Mouse (Mus musculus): ENCODE measurements around the gene Clp1.

The Clp1 gene

GRCm38 (mm10) chr2:84727172-84727858, at the start of gene Clp1:
TSS of gene Clp1 (minus strand) at chr2:84727350.
- DNase-seq = peak; percentile 98

GRCm38 (mm10) chr2:84775665-84776064, 48.5 kb upstream of the Clp1 start:
- DNase-seq = peak; percentile 65

- DNase-seq = peak; percentile 29
These were observed 48.1 kb upstream of the Clp1 start, which contains the start of gene Serping1 for GRCm38 (mm10) chr2:84775241-84775640. TSS of gene Serping1 (minus strand) at chr2:84775444.

- DNase-seq = peak; percentile 94
These were observed 47.6 kb upstream of the Clp1 start for GRCm38 (mm10) chr2:84774751-84775150.

DNA sequence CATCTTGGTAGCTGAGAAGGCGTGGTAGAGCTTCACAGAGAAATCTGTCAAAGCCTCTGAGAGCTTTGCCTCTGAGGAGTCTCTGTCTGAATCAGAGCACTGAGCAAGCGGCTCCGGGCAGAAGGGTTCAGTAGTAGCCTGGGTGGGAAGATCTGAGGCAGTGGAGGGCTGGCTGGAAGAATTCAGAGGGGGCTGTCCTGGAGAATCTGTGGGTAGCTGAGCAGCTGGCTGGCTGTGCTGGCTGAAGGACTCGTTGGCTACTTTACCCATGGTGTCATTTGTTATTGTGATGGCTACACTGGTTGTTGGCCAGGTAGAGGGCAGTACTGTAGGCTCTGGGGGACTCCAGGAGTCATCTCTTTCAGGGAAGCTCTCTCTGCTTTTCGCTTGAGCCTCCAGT, 46.0 kb upstream of the Clp1 start:
- peak; percentile 5 for DNase-seq

- no peak for DNase-seq
These were observed 45.3 kb upstream of the Clp1 start for GRCm38 (mm10) chr2:84772454-84772853.

- DNase-seq = no peak
These were observed 43.4 kb upstream of the Clp1 start for GRCm38 (mm10) chr2:84770501-84770900.

DNA sequence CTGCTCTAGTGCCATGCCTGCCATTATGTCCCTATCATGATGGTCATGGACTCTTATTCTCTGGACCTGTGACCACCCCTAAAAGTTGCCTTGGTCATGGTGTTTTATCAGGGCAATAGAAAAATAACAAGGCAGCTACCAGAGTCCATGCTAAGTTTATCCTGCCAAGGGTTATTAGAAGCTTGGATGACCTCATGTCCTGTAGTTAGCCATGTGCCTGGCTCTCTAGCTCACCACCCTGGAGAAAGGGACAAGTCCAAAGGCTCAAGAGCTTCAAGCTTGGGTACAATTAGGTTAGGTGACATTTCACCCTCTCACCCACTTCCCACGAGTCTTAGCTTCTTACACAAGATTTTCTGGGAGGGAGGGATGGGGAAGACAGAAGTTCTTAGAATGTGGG, 35.7 kb upstream of the Clp1 start:
- DNase-seq = no peak

DNA sequence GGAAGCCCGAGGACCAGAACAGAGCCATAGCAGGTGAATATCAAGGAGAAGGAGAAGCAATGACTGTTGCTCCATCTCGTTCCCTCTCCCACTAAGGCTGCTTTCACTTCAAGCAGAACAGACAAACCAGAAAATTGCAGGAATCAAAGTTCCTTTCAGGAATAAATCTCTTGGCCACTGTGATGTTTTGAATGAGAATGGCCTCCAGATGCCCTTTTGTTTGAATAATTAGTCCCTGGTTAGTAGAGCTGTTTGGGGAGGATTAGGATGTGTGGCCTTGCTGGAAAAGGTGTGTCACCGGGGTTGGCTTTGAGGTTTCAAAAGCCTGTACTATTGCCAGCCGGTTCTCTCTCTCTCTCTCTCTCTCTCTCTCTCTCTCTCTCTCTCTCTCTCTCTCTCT, 35.1 kb upstream of the Clp1 start:
- no peak for DNase-seq

GRCm38 (mm10) chr2:84761840-84762239, 34.7 kb upstream of the Clp1 start:
- DNase-seq = no peak

DNA sequence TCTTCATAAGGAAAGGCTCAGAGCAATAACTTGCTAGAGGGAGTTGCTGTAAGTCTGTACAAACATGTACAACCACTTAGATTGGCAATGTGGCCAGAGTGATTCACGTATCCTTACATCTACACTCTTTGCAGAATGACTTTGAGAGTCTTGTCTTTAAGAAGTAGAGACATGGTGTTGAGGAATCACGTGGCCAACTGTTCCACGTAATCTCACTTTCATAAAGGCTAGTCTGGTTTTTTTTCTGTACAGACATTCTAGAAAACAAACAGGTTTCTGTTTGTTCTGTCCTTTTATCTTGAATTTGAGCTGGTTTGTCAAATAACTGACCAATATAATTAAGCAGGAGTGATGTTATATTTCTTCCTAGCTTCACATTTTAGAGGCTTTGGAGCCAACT, 34.2 kb upstream of the Clp1 start:
- no peak for DNase-seq

DNA sequence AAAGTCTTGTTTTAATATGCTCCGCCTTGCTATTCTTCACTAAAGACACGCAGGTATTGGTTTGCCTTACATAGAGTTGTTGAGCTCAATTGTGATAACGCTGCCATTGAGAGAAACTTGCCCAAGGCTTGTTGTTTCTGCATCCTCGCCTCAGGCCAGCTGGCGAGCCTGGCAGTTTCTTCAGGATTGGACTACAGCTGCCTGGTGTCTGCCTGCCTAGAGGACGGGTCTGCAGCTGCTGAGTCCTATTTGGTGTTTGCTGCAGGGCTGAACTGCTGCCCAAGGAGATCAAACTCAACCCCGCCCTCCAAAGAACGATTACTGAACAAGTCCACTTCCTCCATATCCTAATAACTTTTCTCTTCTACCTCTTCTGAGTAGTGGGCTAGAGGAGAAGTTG, 33.6 kb upstream of the Clp1 start:
- peak; percentile 10 for DNase-seq

DNA sequence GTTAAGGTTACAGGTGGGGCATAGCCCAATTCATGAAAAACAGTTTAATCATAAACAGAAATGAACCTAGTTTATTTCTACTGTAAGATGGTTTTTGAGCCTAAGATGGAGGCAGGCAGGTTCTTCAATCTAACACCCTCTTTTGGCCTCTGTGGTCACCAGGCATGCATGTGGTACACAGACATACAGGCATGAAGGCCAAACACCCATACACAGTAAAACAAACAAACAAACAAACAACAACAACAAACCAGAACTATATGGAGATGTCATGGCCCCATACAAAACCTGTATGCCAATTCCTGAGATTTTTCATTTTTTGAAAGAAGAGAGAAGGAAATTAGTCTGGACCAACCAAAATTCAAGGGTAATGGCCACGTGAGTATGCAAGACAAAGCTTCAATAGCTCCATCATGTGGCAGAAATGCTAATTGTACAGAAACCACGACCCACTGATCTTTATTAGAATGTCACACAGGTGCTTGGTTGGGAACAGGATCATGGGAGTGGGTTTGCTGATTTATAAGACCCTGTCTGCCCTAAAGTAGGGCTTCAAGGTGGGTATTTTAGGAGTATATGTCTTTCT, 31.5 kb upstream of the Clp1 start:
- DNase-seq = peak; percentile 79

GRCm38 (mm10) chr2:84757026-84757682, 30.0 kb upstream of the Clp1 start:
- no peak for DNase-seq

DNA sequence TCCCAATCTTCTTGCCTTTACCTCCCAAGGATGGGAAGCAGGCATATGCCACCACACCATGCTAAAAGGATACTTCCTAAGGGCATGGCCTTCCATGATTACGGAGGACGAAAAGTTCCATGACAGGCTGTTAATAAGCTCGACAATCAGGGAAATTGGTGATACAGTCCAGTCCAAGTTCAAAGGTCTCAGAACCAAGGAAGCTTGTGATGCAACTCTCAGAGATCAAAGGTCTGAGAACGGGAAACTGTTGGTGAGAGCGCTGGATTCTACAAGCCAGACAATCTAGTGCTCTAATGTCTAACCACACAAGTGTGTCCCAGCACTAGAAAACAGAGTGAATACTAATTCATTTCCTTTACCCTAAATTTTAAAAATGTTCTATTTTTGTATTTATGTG, 29.1 kb upstream of the Clp1 start:
- no peak for DNase-seq

DNA sequence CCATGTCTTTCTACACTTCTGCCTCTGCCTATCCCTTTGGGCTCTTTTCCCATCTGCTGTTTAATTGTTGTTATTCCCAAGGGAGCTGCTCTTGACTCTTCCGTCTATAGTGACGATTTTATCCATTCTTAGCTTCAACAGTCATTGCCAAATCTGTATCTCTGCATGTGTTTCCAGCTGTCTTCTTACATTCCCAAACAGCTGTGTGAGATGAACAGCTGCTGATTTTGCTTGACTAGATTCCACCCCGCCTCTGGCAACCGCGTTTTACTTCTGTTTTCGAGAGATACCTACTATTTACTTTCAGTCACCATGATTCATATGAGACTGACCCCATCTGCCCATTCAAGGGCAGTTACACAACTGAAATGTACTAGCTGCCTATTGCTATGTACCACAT, 23.0 kb upstream of the Clp1 start:
- peak; percentile 66 for DNase-seq

GRCm38 (mm10) chr2:84744126-84744525, 17.0 kb upstream of the Clp1 start:
- DNase-seq = peak; percentile 30

- peak; percentile 92 for DNase-seq
These were observed 16.4 kb upstream of the Clp1 start, which contains the start of gene Gm19426 for GRCm38 (mm10) chr2:84743561-84743960. TSS of gene Gm19426 (minus strand) at chr2:84743655.

- DNase-seq = peak; percentile 68
These were observed 15.5 kb upstream of the Clp1 start for GRCm38 (mm10) chr2:84742451-84743283.

DNA sequence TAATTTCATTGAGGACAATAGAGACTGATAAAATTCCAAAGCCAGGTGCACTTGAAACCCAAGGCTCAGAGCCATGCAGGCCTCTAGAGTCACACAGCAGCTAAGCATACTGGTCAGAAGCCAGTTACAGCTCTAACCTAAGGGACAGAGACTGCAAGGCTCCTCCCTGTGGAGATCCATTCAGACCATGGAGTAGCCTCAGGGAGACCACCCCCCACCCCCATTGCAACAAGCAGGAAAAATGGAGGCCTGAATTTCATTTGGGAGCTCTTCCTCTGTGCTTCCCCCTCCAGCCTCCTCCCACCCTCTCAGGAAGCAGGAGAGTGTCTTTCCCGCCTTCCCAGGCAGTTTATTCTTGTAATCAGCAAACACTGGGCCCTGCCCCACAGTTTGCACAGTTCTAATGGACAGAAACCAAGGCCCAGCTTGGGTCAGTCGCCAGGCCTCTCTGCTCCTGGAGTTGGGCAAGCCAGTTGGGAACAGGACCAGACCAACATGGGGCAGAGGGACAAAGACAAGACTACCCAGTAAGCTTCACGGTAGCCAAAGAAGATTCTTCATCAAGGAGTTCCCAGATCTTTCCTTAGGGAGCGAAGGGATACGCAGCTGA, 14.8 kb upstream of the Clp1 start:
- DNase-seq = peak; percentile 41

DNA sequence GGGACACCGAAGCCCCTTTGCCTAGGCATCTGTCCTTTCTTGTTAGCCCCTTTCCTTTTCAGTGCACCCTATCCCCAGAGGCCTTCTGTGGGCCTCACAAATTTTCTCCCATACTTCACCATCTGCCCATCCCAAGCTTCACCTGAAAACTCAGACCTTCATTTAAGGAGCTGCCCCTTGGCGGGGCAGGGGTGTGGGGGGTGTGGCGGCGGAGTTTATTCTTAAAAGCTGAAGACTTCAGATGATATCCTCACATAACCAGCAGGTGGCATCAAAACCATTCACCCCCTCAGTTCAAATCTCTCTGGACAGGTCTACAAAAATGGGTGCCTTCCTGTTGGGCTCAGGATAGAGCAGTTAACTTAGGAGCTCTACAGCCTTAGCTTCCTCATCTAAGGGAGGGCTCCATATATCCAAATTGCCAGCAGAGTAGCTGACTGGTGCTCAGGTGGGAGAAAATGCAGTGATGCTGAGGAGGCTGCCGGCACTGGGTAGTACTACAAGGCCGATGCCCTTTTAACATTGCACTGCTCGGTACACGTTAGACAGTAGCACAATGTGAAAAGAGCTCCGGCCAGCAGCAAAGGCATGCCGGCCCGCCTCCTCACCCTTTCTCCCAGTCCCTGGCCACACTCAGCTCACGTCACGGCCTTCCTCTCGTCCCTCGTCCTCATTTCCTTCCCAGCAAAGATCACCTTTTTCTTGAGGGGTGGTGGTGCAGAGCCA, 13.6 kb upstream of the Clp1 start:
- DNase-seq = peak; percentile 60

- peak; percentile 62 for DNase-seq
These were observed 11.2 kb upstream of the Clp1 start for GRCm38 (mm10) chr2:84738271-84738911.
